Mouse (Mus musculus) megakaryocyte, embryonic 14.5 days (primary cell): ENCODE results near the gene Slirp. TPM values are rescaled to one million over a fixed set of nuclear protein-coding genes. Genes with fewer than 3 reads are reported as not detected.

Experiments
- H3K27me3 ChIP-seq: replicated peaks from 2 replicates; pipeline ENCODE3; 2012; ENCODE audit warnings: inconsistent platforms
- H3K36me3 ChIP-seq: replicated peaks from 2 replicates; pipeline ENCODE3; 2012; ENCODE audit warnings: low read length, inconsistent platforms, mixed read lengths
- H3K4me1 ChIP-seq: 2 replicates; pipeline ENCODE4 v1.6.1; 2012; ENCODE audit warnings: inconsistent platforms
- H3K4me3 ChIP-seq: replicated peaks from 2 replicates; pipeline ENCODE3; 2012; ENCODE audit warnings: moderate library complexity, mild to moderate bottlenecking, inconsistent platforms
- H3K9me3 ChIP-seq: 2 replicates; pipeline ENCODE4 v1.6.1; 2012; ENCODE audit warnings: inconsistent platforms
- FLI1 ChIP-seq: IDR thresholded peaks from 2 replicates; pipeline ENCODE4 v1.6.1; 2012; ENCODE audit warnings: low read length, inconsistent platforms, mixed read lengths
- GATA1 ChIP-seq: IDR thresholded peaks from 3 replicates; pipeline ENCODE4 v1.6.1; 2012; ENCODE audit warnings: mixed read lengths, low read length, inconsistent platforms, borderline replicate concordance
- polyA plus RNA-seq: library from polyadenylated mRNA; stranded (reverse); fragments of >175 nt; gene quantifications from 2 replicates; pipeline ENCODE4 v1.2.3, GENCODE M21; 2012; ENCODE audit warnings: low replicate concordance; ENCODE audit not compliant: insufficient read depth

Gene Slirp
- polyA plus RNA-seq, 1 experiment = 2.9 TPM

GRCm38 (mm10) chr12:87426354-87427031 lies 17.2 kb upstream of the Slirp start:
- Histone ChIP-seq H3K4me3 (no peak overlapping the region), H3K4me1 (peaks cover 34% of the 10 kb centered on the region), H3K9me3 (no peaks in the 10 kb centered on the region), H3K36me3 (peaks cover 90% of the 10 kb centered on the region), H3K27me3 (no peaks in the 10 kb centered on the region)
- no peak for TF ChIP-seq GATA1
- TF ChIP-seq FLI1 = no peak

GRCm38 (mm10) chr12:87428295-87428694 lies 15.4 kb upstream of the Slirp start:
- H3K36me3 ChIP-seq = peaks cover 97% of the 10 kb centered on the region
- H3K4me1 ChIP-seq = peaks cover 23% of the 10 kb centered on the region
- no peaks in the 10 kb centered on the region for H3K27me3 ChIP-seq
- TF ChIP-seq GATA1 = no peak
- no peak for TF ChIP-seq FLI1
- no peaks in the 10 kb centered on the region for H3K9me3 ChIP-seq
- no peak overlapping the region for H3K4me3 ChIP-seq

GRCm38 (mm10) chr12:87428885-87429284 lies 14.8 kb upstream of the Slirp start:
- Histone ChIP-seq H3K27me3 (no peaks in the 10 kb centered on the region), H3K36me3 (peaks cover 97% of the 10 kb centered on the region), H3K4me3 (no peak overlapping the region), H3K4me1 (peaks cover 17% of the 10 kb centered on the region), H3K9me3 (no peaks in the 10 kb centered on the region)
- TF ChIP-seq GATA1 = no peak
- TF ChIP-seq FLI1 = no peak

DNA sequence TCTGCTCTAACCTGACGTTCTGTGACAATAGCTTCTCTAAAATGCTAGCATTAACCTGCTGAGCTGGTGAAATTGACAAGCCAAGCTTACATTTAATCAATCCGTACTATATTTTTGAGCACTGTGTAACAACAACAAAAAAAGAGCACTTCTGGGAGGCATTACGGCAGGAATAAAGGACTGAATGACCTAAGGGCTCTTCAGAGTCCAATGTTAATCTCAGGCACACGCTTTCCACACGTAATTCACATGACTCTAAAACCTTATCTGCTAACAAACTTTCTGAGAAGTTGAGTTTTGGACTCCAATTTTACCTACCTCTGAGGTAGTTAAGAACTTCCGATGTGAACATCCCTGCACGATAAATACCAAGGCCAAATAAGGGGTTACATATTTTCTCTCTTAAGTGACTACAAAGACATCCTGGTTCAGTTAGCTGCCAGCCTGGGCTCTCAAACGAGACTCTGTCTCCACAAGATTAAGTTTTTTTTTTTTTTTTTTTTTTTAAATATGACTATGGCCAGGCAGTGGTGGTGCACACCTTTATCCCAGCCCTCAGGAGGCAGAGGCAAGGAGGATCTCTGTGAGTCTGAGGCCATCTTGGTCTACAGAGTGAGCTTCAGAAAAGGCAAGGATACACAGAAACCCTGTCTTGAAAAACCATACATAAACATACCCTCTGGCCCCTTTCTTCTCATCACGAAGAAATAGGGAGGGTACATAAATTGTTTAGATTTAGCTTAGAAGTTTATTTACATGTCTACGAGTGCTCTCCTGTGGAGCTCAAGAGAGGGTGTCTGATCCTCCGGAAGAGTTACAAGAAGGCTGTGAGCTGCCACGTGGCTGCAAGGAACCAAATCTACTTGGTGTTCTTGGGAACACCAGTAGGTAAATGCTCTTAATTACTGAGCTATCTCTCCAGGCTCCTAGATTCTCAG lies 1.2 kb upstream of the Slirp start:
- Histone ChIP-seq H3K4me1 (peaks cover 42% of the 10 kb centered on the region), H3K4me3 (peak overlapping the region; percentile 97), H3K36me3 (peaks cover 58% of the 10 kb centered on the region), H3K9me3 (no peaks in the 10 kb centered on the region), H3K27me3 (no peaks in the 10 kb centered on the region)
- TF ChIP-seq FLI1 (no peak), GATA1 (no peak)

GRCm38 (mm10) chr12:87443115-87443699 lies 489 bp upstream of the Slirp start:
- Histone ChIP-seq H3K36me3 (peaks cover 58% of the 10 kb centered on the region), H3K4me3 (peak overlapping the region; percentile 97), H3K9me3 (no peaks in the 10 kb centered on the region), H3K27me3 (no peaks in the 10 kb centered on the region), H3K4me1 (peaks cover 42% of the 10 kb centered on the region)
- TF ChIP-seq FLI1 (no peak), GATA1 (no peak)

GRCm38 (mm10) chr12:87444211-87444610 lies 515 bp downstream of the Slirp start:
- Histone ChIP-seq H3K27me3 (no peaks in the 10 kb centered on the region), H3K36me3 (peaks cover 58% of the 10 kb centered on the region), H3K4me1 (peaks cover 42% of the 10 kb centered on the region), H3K9me3 (no peaks in the 10 kb centered on the region), H3K4me3 (peak overlapping the region; percentile 97)
- no peak for TF ChIP-seq FLI1
- no peak for TF ChIP-seq GATA1

DNA sequence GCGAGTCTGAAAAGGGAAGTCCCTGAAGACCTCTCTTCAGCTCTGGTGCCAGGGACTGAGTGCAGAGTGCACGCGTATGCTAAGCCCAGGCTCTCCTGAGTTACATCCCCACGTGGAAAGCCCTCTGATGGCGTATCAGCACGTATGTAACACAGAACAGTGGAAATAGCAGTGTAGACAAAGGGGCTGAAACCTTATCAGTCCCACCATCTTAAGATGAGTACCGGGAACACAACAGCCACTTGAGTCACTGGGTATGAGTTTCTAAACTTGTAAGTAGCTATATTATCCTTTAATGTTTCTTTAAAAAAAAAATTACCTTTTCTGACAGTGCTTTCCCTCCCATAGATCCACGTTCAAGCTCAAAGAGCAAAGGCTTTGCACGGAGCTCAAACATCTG lies 5.8 kb downstream of the Slirp start:
- H3K4me3 ChIP-seq = no peak overlapping the region
- H3K36me3 ChIP-seq = peaks cover 88% of the 10 kb centered on the region
- peaks cover 16% of the 10 kb centered on the region for H3K4me1 ChIP-seq
- no peaks in the 10 kb centered on the region for H3K9me3 ChIP-seq
- TF ChIP-seq GATA1 (peak; percentile 43; the same call in 1 of the 3 replicates), FLI1 (no peak)
- H3K27me3 ChIP-seq = no peaks in the 10 kb centered on the region

DNA sequence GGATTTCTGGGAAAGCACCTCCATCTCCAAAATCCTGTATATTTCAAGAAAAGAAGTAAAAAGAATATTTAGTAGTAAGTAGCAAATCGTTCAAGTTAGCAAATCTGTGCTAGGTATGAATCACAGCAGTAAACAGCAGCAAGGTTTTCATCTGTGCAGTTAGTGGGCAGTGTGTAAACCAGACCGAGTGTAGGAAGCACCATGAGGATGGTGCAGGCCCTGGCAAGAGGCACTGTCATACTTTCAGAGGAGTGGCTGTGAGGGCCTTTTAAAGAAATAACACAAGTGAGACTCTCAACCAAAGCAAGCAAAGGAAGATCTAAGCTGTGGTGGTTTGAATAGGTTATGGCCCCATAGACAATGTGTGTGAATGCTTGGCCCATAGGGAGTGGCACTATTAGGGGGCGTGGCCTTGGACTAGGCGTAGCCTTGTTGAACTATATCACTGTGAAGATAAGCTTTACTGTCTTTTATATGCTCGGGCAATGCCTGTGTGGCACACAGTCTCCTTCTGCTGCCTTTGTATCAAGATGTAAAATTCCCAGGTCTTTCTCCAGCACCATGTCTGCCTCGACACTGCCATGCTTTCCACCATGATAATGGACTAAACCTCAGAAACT lies 21.1 kb downstream of the Slirp start:
- H3K27me3 ChIP-seq = no peaks in the 10 kb centered on the region
- no peak for TF ChIP-seq FLI1
- no peak for TF ChIP-seq GATA1
- H3K4me1 ChIP-seq = peaks cover 9% of the 10 kb centered on the region
- peaks cover 93% of the 10 kb centered on the region for H3K36me3 ChIP-seq
- H3K4me3 ChIP-seq = no peak overlapping the region
- no peaks in the 10 kb centered on the region for H3K9me3 ChIP-seq
